Mouse (Mus musculus): ENCODE data around the gene Map2k6.

GRCm38 (mm10) chr11:110448726-110449161, 49.8 kb downstream of the Map2k6 start:
- TF ChIP-seq EP300 (IDR thresholded peaks at IDR 0.05; ENCODE audit: low read depth) = peak; percentile 81
- no peak for TF ChIP-seq CTCF (IDR thresholded peaks at IDR 0.05; ENCODE audit: low read depth)

Measured in liver, postnatal 0 days (tissue).